Mouse (Mus musculus) forebrain, embryonic 15.5 days (tissue): ENCODE data around the gene Hhat. TPM values are rescaled to one million over a fixed set of nuclear protein-coding genes. Genes with fewer than 3 reads are reported as not detected.

Experiments
- ATAC-seq: fragments of 200-750 bp; cut with Nextera tagmentation; replicated peaks from 2 replicates; pipeline ENCODE4 v1.8.0; 2017; ENCODE audit warnings: mild to moderate bottlenecking, moderate TSS enrichment, moderate library complexity
- H3K27ac ChIP-seq: fragments of 300-500 bp; sonication (generic); replicated peaks from 2 replicates; pipeline ENCODE4 v1.5.1; 2015; ENCODE audit warnings: mild to moderate bottlenecking, inconsistent platforms
- H3K27me3 ChIP-seq: fragments of 300-500 bp; sonication (generic); 2 replicates; pipeline ENCODE4 v1.6.1; 2015; ENCODE audit warnings: inconsistent platforms
- H3K36me3 ChIP-seq: fragments of 300-500 bp; sonication (generic); 2 replicates; pipeline ENCODE4 v1.6.1; 2015; ENCODE audit warnings: mild to moderate bottlenecking, inconsistent platforms
- H3K4me1 ChIP-seq: fragments of 300-500 bp; sonication (generic); 2 replicates; pipeline ENCODE4 v1.6.1; 2015; ENCODE audit warnings: inconsistent platforms
- H3K4me2 ChIP-seq: fragments of 300-500 bp; sonication (generic); replicated peaks from 2 replicates; pipeline ENCODE4 v1.6.1; 2015; ENCODE audit warnings: mild to moderate bottlenecking, inconsistent platforms
- H3K4me3 ChIP-seq: fragments of 300-500 bp; sonication (generic); 2 replicates; pipeline ENCODE4 v1.5.1; 2015; ENCODE audit warnings: mild to moderate bottlenecking, inconsistent platforms
- H3K9ac ChIP-seq: fragments of 300-500 bp; sonication (generic); replicated peaks from 2 replicates; pipeline ENCODE4 v1.6.1; 2015; ENCODE audit warnings: mild to moderate bottlenecking, inconsistent platforms
- H3K9me3 ChIP-seq: fragments of 300-500 bp; sonication (generic); 2 replicates; pipeline ENCODE4 v1.6.1; 2016; ENCODE audit warnings: inconsistent platforms
- WGBS: fragments of 180-500 bp; shearing (Covaris S2); methylation state at CpG from one replicate; pipeline ENCODE4 v1.1.7; 2015; ENCODE audit warnings: mixed read lengths; 5-methylcytosine and 5-hydroxymethylcytosine counted together
- polyA plus RNA-seq: library from polyadenylated mRNA; unstranded; fragments of >200 nt; fragmentation: Nextera tagmentation; extraction: Ambion mirVana; gene quantifications from 2 replicates; pipeline ENCODE4 v1.2.1, GENCODE M21; 2015

Gene Hhat
- polyA plus RNA-seq, 1 experiment from 2014 or later = 2.0 TPM

- H3K9me3 ChIP-seq = no peaks in the 10 kb centered on the region
- H3K9ac ChIP-seq = no peak overlapping the region
- H3K4me1 ChIP-seq = peaks cover 9% of the 10 kb centered on the region
- ATAC-seq = no peak
- H3K36me3 ChIP-seq = no peaks in the 10 kb centered on the region
- WGBS = 36% methylated on average over 12 of the region's 12 CpGs
- H3K27me3 ChIP-seq = no peaks in the 10 kb centered on the region
- no peak overlapping the region for H3K4me3 ChIP-seq
- H3K27ac ChIP-seq = no peak overlapping the region
- no peak overlapping the region for H3K4me2 ChIP-seq
Measured at GRCm38 (mm10) chr1:192522376-192523178, 248.4 kb downstream of the Hhat start.

- peaks cover 9% of the 10 kb centered on the region for H3K4me1 ChIP-seq
- ATAC-seq = no peak
Measured at GRCm38 (mm10) chr1:192520836-192521435, 250.1 kb downstream of the Hhat start.

GRCm38 (mm10) chr1:192519713-192520112 lies 251.3 kb downstream of the Hhat start:
- H3K4me3 ChIP-seq = no peak overlapping the region
- no peak for ATAC-seq
- peaks cover 9% of the 10 kb centered on the region for H3K4me1 ChIP-seq
- no peak overlapping the region for H3K9ac ChIP-seq
- H3K4me2 ChIP-seq = no peak overlapping the region
- no peaks in the 10 kb centered on the region for H3K9me3 ChIP-seq
- 92% methylated on average over 1 of the region's 1 CpGs for WGBS
- H3K36me3 ChIP-seq = no peaks in the 10 kb centered on the region
- no peaks in the 10 kb centered on the region for H3K27me3 ChIP-seq
- no peak overlapping the region for H3K27ac ChIP-seq

More at GRCm38 (mm10) chr1:192520836-192521435, 250.1 kb downstream of the Hhat start:
- no peak overlapping the region for H3K27ac ChIP-seq
- no peaks in the 10 kb centered on the region for H3K36me3 ChIP-seq
- no peaks in the 10 kb centered on the region for H3K27me3 ChIP-seq
- H3K4me2 ChIP-seq = 0 out of 2 replicates have a peak overlapping the region, but pooled peaks have one; percentile 1
- H3K4me3 ChIP-seq = no peak overlapping the region
- 22% methylated on average over 13 of the region's 13 CpGs for WGBS
- no peaks in the 10 kb centered on the region for H3K9me3 ChIP-seq
- no peak overlapping the region for H3K9ac ChIP-seq

- H3K9me3 ChIP-seq = no peaks in the 10 kb centered on the region
- no peak overlapping the region for H3K27ac ChIP-seq
- H3K27me3 ChIP-seq = no peaks in the 10 kb centered on the region
- H3K4me3 ChIP-seq = no peak overlapping the region
- no peaks in the 10 kb centered on the region for H3K4me1 ChIP-seq
- WGBS = 79% methylated on average over 3 of the region's 3 CpGs
- no peak overlapping the region for H3K9ac ChIP-seq
- H3K36me3 ChIP-seq = no peaks in the 10 kb centered on the region
- H3K4me2 ChIP-seq = no peak overlapping the region
- ATAC-seq = no peak
Measured at GRCm38 (mm10) chr1:192515373-192515772, 255.7 kb downstream of the Hhat start.

GRCm38 (mm10) chr1:192512821-192513220 lies 258.2 kb downstream of the Hhat start:
- ATAC-seq = no peak
- no peak overlapping the region for H3K9ac ChIP-seq
- no peaks in the 10 kb centered on the region for H3K36me3 ChIP-seq
- H3K4me2 ChIP-seq = no peak overlapping the region
- no peak overlapping the region for H3K4me3 ChIP-seq
- H3K27me3 ChIP-seq = no peaks in the 10 kb centered on the region
- 100% methylated on average over 1 of the region's 1 CpGs for WGBS
- no peak overlapping the region for H3K27ac ChIP-seq
- H3K4me1 ChIP-seq = no peaks in the 10 kb centered on the region
- no peaks in the 10 kb centered on the region for H3K9me3 ChIP-seq

- Histone ChIP-seq H3K9me3 (no peaks in the 10 kb centered on the region), H3K36me3 (no peaks in the 10 kb centered on the region), H3K27ac (no peak overlapping the region), H3K4me2 (no peak overlapping the region), H3K4me3 (no peak overlapping the region), H3K4me1 (no peaks in the 10 kb centered on the region), H3K27me3 (no peaks in the 10 kb centered on the region), H3K9ac (no peak overlapping the region)
- 84% methylated on average over 4 of the region's 4 CpGs for WGBS
- no peak for ATAC-seq
Measured at GRCm38 (mm10) chr1:192503651-192504050, 267.4 kb downstream of the Hhat start.

- ATAC-seq = no peak
- Histone ChIP-seq H3K27ac (no peak overlapping the region), H3K4me2 (no peak overlapping the region), H3K9me3 (no peaks in the 10 kb centered on the region), H3K4me3 (no peak overlapping the region), H3K9ac (no peak overlapping the region), H3K4me1 (no peaks in the 10 kb centered on the region), H3K27me3 (no peaks in the 10 kb centered on the region), H3K36me3 (no peaks in the 10 kb centered on the region)
Measured at GRCm38 (mm10) chr1:192502835-192503234, 268.2 kb downstream of the Hhat start.

- no peak overlapping the region for H3K9ac ChIP-seq
- no peaks in the 10 kb centered on the region for H3K9me3 ChIP-seq
- no peak overlapping the region for H3K27ac ChIP-seq
- no peaks in the 10 kb centered on the region for H3K36me3 ChIP-seq
- H3K4me2 ChIP-seq = no peak overlapping the region
- no peaks in the 10 kb centered on the region for H3K27me3 ChIP-seq
- no peak overlapping the region for H3K4me3 ChIP-seq
- H3K4me1 ChIP-seq = no peaks in the 10 kb centered on the region
- 58% methylated on average over 9 of the region's 9 CpGs for WGBS
- ATAC-seq = no peak
Measured at GRCm38 (mm10) chr1:192502016-192502415, 269.0 kb downstream of the Hhat start.

- WGBS = 76% methylated on average over 2 of the region's 2 CpGs
Measured at GRCm38 (mm10) chr1:192497505-192497904, 273.5 kb downstream of the Hhat start.

GRCm38 (mm10) chr1:192489908-192490825 lies 280.9 kb downstream of the Hhat start:
- Histone ChIP-seq H3K27ac (no peak overlapping the region), H3K9ac (no peak overlapping the region), H3K4me1 (no peaks in the 10 kb centered on the region), H3K4me3 (no peak overlapping the region), H3K9me3 (no peaks in the 10 kb centered on the region), H3K27me3 (no peaks in the 10 kb centered on the region), H3K36me3 (no peaks in the 10 kb centered on the region), H3K4me2 (no peak overlapping the region)
- 82% methylated on average over 13 of the region's 13 CpGs for WGBS
- no peak for ATAC-seq

More at GRCm38 (mm10) chr1:192497505-192497904, 273.5 kb downstream of the Hhat start:
- Histone ChIP-seq H3K36me3 (no peaks in the 10 kb centered on the region), H3K27me3 (no peaks in the 10 kb centered on the region), H3K4me3 (no peak overlapping the region), H3K4me2 (no peak overlapping the region), H3K4me1 (no peaks in the 10 kb centered on the region), H3K9ac (no peak overlapping the region), H3K9me3 (no peaks in the 10 kb centered on the region), H3K27ac (no peak overlapping the region)
- no peak for ATAC-seq

GRCm38 (mm10) chr1:192487571-192487970 lies 283.5 kb downstream of the Hhat start:
- no peak overlapping the region for H3K4me3 ChIP-seq
- no peaks in the 10 kb centered on the region for H3K27me3 ChIP-seq
- no peaks in the 10 kb centered on the region for H3K36me3 ChIP-seq
- no peaks in the 10 kb centered on the region for H3K9me3 ChIP-seq
- no peak overlapping the region for H3K27ac ChIP-seq
- WGBS = 94% methylated on average over 11 of the region's 11 CpGs
- no peaks in the 10 kb centered on the region for H3K4me1 ChIP-seq
- H3K4me2 ChIP-seq = no peak overlapping the region
- H3K9ac ChIP-seq = no peak overlapping the region
- no peak for ATAC-seq

- whole genome bisulfite sequencing = 70% methylated on average over 3 of the region's 3 CpGs
- Histone ChIP-seq H3K27me3 (no peaks in the 10 kb centered on the region), H3K36me3 (no peaks in the 10 kb centered on the region), H3K9ac (no peak overlapping the region), H3K4me3 (no peak overlapping the region), H3K4me2 (no peak overlapping the region), H3K4me1 (no peaks in the 10 kb centered on the region), H3K27ac (no peak overlapping the region), H3K9me3 (no peaks in the 10 kb centered on the region)
- no peak for ATAC-seq
Measured at GRCm38 (mm10) chr1:192485030-192485429, 286.0 kb downstream of the Hhat start.
